Mouse (Mus musculus) liver, postnatal 0 days (tissue): ENCODE results near the gene Ndufaf2.

ENCODE experiments used
- CTCF ChIP-seq: sonication (generic); IDR thresholded peaks from 2 replicates; pipeline ENCODE4 v1.5.1; 2016; ENCODE audit warnings: antibody characterized with exemption, low read depth
- EP300 ChIP-seq: IDR thresholded peaks from 2 replicates; pipeline ENCODE4 v1.6.1; 2016; ENCODE audit warnings: antibody characterized with exemption, low read depth, mild to moderate bottlenecking

- TF ChIP-seq CTCF (no peak), EP300 (no peak)
Measured at GRCm38 (mm10) chr13:108007861-108008260, 150.6 kb downstream of the Ndufaf2 start.
